Mouse (Mus musculus): ENCODE data around the gene Tctn1. TPM values are rescaled to one million over a fixed set of nuclear protein-coding genes. Genes with fewer than 3 reads are reported as not detected.

The Tctn1 gene
- polyA plus RNA-seq, 1 experiment from 2014 or later: 7.3 TPM

DNA sequence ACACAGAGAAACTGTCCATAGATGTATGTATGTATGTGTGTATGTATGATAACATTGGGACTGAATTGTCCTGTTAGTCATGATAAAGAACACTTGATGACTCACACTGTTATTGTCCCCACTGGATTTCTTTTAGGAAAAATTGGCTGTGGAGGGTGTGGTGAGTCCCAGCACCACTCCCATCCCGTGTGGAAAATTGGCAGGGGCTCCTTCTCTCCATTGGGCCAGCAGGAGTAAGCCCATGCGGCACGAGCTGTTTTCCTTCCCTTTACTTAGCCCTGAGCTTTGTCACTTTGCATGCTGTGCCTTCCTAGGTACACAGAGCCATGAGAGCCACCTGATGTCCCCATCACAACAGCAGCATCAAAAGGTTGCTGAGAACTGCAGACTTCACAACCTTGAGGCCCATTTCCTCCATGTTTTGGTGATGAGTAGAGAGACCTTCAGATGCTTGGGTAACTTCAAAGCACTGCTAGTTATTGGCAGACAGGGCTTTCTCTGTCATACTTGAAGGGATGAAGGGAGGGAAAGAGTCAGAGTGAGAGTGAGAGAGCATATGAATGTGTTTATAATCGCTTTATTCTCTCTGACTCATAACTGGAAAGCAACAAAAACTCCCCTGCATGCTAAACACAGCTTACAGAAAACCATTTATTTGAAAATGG, 24.0 kb upstream of the Tctn1 start:
- no peak overlapping the region for H3K4me2 ChIP-seq (ENCODE audit: low read length)
- peaks cover 21% of the 10 kb centered on the region for H3K4me1 ChIP-seq (ENCODE audit: control insufficient read depth, insufficient read depth, low read length)
- 89% methylated on average over 4 of the region's 4 CpGs for WGBS
- no peaks in the 10 kb centered on the region; the same call in 1 of the 2 replicates for H3K36me3 ChIP-seq (ENCODE audit: control insufficient read depth, insufficient read depth, low read length)
- no peak for ATAC-seq
- no peak overlapping the region for H3K27ac ChIP-seq (ENCODE audit: low read length)
- H3K9ac ChIP-seq (ENCODE audit: low read depth, low read length): no peak overlapping the region
- H3K27me3 ChIP-seq (ENCODE audit: control insufficient read depth, insufficient read depth, low read depth, low read length): no peaks in the 10 kb centered on the region
- H3K4me3 ChIP-seq (ENCODE audit: low read depth, low read length): no peak overlapping the region
- H3K9me3 ChIP-seq (replicated peaks; ENCODE audit: control insufficient read depth, low read length, poor library complexity, severe bottlenecking): no peaks in the 10 kb centered on the region

DNA sequence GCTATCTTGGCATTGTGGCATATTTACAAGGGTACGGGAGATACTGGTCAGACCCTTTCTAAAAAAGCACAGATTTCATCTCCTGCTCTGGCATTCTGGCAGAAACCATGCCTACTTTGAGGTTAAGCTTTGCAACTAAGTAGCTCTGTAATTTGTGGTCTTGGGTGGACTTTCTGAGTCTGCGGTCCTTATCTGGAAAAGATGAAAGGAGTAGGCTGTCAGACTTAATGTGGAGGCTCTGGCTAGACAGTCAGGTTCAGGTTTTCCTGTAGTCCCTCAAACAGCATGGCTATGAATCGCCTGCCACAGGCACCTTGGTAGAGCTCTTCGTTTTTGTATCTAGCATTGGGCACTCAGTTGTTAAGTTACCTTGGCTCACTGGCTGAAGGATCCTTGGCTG, 22.8 kb upstream of the Tctn1 start:
- H3K9ac ChIP-seq (ENCODE audit: low read depth, low read length): no peak overlapping the region
- H3K4me2 ChIP-seq (ENCODE audit: low read length): no peak overlapping the region
- no peak overlapping the region for H3K4me3 ChIP-seq (ENCODE audit: low read depth, low read length)
- no peaks in the 10 kb centered on the region; the same call in 1 of the 2 replicates for H3K36me3 ChIP-seq (ENCODE audit: control insufficient read depth, insufficient read depth, low read length)
- no peak for ATAC-seq
- H3K9me3 ChIP-seq (replicated peaks; ENCODE audit: control insufficient read depth, low read length, poor library complexity, severe bottlenecking): no peaks in the 10 kb centered on the region
- peaks cover 21% of the 10 kb centered on the region for H3K4me1 ChIP-seq (ENCODE audit: control insufficient read depth, insufficient read depth, low read length)
- H3K27ac ChIP-seq (ENCODE audit: low read length): no peak overlapping the region
- no peaks in the 10 kb centered on the region for H3K27me3 ChIP-seq (ENCODE audit: control insufficient read depth, insufficient read depth, low read depth, low read length)
- 96% methylated on average over 4 of the region's 4 CpGs for WGBS

DNA sequence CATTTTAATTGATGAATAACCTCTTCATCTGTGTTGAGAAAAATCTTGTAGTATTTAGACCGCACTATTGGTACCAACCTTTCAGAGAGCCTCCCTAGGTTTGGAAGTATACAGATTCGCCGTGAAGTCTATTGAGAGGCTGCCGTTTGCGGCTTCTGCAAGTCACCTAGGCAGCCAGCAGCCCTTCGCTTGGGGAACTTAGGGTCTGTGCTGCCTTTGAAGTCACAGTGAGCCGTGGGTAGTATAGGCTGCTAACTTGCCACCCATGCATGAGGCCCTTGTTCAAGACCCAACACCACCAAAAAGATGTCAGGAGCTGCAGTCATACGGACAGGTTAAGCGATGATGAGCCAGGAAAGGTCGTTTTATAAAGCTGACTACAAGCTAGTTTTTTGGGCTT, 21.9 kb upstream of the Tctn1 start:
- Histone ChIP-seq H3K27ac (ENCODE audit: low read length) (no peak overlapping the region), H3K4me3 (ENCODE audit: low read depth, low read length) (no peak overlapping the region), H3K27me3 (ENCODE audit: control insufficient read depth, insufficient read depth, low read depth, low read length) (no peaks in the 10 kb centered on the region), H3K36me3 (ENCODE audit: control insufficient read depth, insufficient read depth, low read length) (no peaks in the 10 kb centered on the region; the same call in 1 of the 2 replicates), H3K9me3 (replicated peaks; ENCODE audit: control insufficient read depth, low read length, poor library complexity, severe bottlenecking) (no peaks in the 10 kb centered on the region), H3K9ac (ENCODE audit: low read depth, low read length) (no peak overlapping the region), H3K4me2 (ENCODE audit: low read length) (peak overlapping the region; percentile 99), H3K4me1 (ENCODE audit: control insufficient read depth, insufficient read depth, low read length) (peaks cover 16% of the 10 kb centered on the region)
- ATAC-seq: no peak
- WGBS: 84% methylated on average over 10 of the region's 10 CpGs

DNA sequence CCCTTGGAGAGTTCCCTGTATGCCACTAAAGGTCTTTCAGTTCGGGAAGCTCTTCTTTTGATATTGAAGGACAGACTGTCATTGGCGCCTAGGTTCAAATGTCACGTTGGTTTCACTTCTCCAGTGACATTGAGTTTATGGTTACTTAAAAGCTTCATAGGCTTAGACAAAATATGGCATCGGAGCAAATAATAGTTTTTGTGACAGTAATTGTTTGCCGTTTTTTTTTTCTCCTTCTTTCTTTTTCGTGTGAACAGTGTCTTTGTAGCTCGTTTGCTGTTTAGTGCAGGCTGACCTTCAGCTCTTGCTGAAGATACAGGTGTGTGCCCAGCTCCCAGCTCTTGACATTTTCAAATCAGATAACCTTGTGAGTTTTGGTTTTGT, 21.5 kb upstream of the Tctn1 start:
- Histone ChIP-seq H3K27ac (ENCODE audit: low read length) (no peak overlapping the region), H3K4me3 (ENCODE audit: low read depth, low read length) (peak overlapping the region; percentile 94), H3K9me3 (replicated peaks; ENCODE audit: control insufficient read depth, low read length, poor library complexity, severe bottlenecking) (no peaks in the 10 kb centered on the region), H3K4me2 (ENCODE audit: low read length) (peak overlapping the region; percentile 99), H3K4me1 (ENCODE audit: control insufficient read depth, insufficient read depth, low read length) (peaks cover 16% of the 10 kb centered on the region), H3K36me3 (ENCODE audit: control insufficient read depth, insufficient read depth, low read length) (no peaks in the 10 kb centered on the region; the same call in 1 of the 2 replicates), H3K9ac (ENCODE audit: low read depth, low read length) (peak overlapping the region; percentile 88; the same call in 1 of the 2 replicates), H3K27me3 (ENCODE audit: control insufficient read depth, insufficient read depth, low read depth, low read length) (no peaks in the 10 kb centered on the region)
- no peak for ATAC-seq
- WGBS: 57% methylated on average over 7 of the region's 7 CpGs

DNA sequence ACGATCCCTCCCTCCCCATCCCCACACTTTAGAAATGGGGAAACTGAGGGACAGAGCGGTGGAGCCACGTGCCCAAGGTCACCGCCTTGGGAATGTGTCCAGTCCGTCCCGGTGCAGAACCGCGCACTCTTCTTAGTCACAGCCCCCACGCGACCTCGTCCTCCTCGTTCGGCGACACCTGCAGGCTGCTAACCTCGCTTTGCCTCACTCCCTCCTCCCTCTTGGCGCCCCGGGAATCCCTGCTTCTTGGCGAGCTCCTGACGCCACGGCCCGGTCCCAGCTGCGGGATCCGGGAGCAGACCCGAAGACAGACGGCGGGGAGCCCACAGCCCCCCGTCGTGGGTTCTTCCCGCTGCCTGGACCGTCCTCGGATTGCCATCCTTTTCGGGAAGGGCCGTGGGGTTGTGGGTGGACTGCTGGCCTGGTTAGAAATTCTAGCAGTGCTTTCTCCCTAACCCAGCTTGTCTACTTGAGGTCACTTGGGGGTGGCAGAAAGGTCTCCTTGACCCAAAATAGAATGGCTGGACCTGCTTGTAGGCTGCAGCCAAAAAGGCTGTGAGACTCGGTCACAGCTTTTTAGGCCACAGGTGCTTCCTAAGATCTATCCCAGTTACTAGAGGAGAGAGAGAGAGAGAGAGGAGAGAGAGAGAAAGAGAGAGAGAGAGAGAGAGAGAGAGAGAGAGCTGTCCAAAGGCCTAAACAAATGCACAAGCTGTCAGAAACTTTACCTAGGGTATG, 20.9 kb upstream of the Tctn1 start:
- ATAC-seq: peak; percentile 53
- H3K27me3 ChIP-seq (ENCODE audit: control insufficient read depth, insufficient read depth, low read depth, low read length): no peaks in the 10 kb centered on the region
- peak overlapping the region; percentile 92 for H3K27ac ChIP-seq (ENCODE audit: low read length)
- H3K9me3 ChIP-seq (replicated peaks; ENCODE audit: control insufficient read depth, low read length, poor library complexity, severe bottlenecking): no peaks in the 10 kb centered on the region
- H3K4me3 ChIP-seq (ENCODE audit: low read depth, low read length): peak overlapping the region; percentile 94
- no peaks in the 10 kb centered on the region; the same call in 1 of the 2 replicates for H3K36me3 ChIP-seq (ENCODE audit: control insufficient read depth, insufficient read depth, low read length)
- WGBS: 1% methylated on average over 34 of the region's 34 CpGs
- peak overlapping the region; percentile 88 for H3K9ac ChIP-seq (ENCODE audit: low read depth, low read length)
- peaks cover 16% of the 10 kb centered on the region for H3K4me1 ChIP-seq (ENCODE audit: control insufficient read depth, insufficient read depth, low read length)
- peak overlapping the region; percentile 99 for H3K4me2 ChIP-seq (ENCODE audit: low read length)

DNA sequence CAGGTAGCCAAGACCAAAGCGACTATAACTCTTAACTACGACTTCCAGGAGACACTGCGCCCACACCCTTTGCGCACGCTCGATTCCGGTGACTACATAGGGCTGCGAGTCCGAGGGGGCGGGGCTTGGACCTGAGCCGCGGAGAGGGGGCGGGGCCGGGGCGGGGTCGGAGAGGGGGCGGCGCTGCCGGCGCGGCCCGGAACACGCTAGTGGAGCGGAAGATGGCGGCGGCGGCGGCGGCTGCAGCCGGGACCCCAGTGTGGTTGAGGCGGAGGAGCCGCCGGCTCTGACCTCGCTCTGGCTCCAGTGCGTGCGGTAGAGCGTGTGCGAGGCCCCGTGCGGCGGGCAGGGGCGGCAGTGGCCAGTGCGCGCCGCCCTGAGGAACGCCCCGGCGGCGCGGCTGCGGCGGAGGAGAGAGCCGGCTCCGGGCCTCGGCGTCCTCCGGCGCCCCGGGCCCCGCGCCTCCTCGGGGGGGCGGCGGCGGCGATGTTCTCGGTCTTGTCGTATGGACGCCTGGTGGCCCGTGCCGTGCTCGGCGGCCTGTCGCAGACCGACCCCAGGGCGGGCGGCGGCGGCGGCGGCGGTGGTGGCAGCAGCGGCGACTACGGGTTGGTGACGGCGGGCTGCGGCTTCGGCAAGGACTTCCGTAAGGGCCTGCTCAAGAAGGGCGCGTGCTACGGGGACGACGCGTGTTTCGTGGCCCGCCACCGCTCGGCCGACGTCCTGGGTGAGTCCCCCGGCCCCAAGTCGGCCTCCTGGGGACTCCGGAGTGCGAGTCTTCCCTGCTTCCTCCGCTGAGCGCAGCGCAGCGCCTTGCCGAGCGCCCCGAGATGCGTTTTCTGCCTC, 20.1 kb upstream of the Tctn1 start, which contains the start of gene Pptc7:
TSS of gene Pptc7 (plus strand) at position 183 of the 846 bp plus-strand sequence.
- WGBS: under 1% methylated on average over 68 of the region's 114 CpGs
- H3K27ac ChIP-seq (ENCODE audit: low read length): peak within 1 kb of the TSS; percentile 92
- H3K36me3 ChIP-seq (ENCODE audit: control insufficient read depth, insufficient read depth, low read length): no peaks in the 10 kb centered on the region; the same call in 1 of the 2 replicates
- no peaks in the 10 kb centered on the region for H3K9me3 ChIP-seq (replicated peaks; ENCODE audit: control insufficient read depth, low read length, poor library complexity, severe bottlenecking)
- peak; percentile 96 for ATAC-seq
- H3K4me1 ChIP-seq (ENCODE audit: control insufficient read depth, insufficient read depth, low read length): peaks cover 16% of the 10 kb centered on the region
- H3K27me3 ChIP-seq (ENCODE audit: control insufficient read depth, insufficient read depth, low read depth, low read length): no peaks in the 10 kb centered on the region
- peak within 1 kb of the TSS; percentile 99 for H3K4me2 ChIP-seq (ENCODE audit: low read length)
- peak within 1 kb of the TSS; percentile 94 for H3K4me3 ChIP-seq (ENCODE audit: low read depth, low read length)
- peak within 1 kb of the TSS; percentile 88 for H3K9ac ChIP-seq (ENCODE audit: low read depth, low read length)

DNA sequence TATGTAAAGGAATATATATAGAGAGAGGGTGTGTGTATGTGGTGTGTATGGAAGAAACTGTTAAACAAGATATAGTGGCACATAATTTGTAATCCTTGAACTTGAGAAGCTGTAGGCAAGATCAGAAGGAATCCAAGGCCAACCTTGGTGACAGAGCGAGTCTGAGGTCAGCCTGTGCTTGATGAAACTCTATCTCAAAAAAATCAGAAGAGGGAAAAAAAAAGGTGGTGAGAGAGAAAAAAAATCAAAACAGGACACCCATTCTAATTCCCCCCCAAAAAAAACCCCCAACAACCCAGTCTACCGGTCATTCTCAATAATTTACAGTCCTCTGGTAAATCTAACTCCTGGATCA, 19.5 kb upstream of the Tctn1 start:
- Histone ChIP-seq H3K4me2 (ENCODE audit: low read length) (peak overlapping the region; percentile 30), H3K4me3 (ENCODE audit: low read depth, low read length) (peak overlapping the region; percentile 94), H3K27me3 (ENCODE audit: control insufficient read depth, insufficient read depth, low read depth, low read length) (no peaks in the 10 kb centered on the region), H3K36me3 (ENCODE audit: control insufficient read depth, insufficient read depth, low read length) (no peaks in the 10 kb centered on the region; the same call in 1 of the 2 replicates), H3K27ac (ENCODE audit: low read length) (no peak overlapping the region), H3K9ac (ENCODE audit: low read depth, low read length) (no peak overlapping the region), H3K4me1 (ENCODE audit: control insufficient read depth, insufficient read depth, low read length) (peaks cover 16% of the 10 kb centered on the region), H3K9me3 (replicated peaks; ENCODE audit: control insufficient read depth, low read length, poor library complexity, severe bottlenecking) (no peaks in the 10 kb centered on the region)
- 25% methylated on average over 2 of the region's 2 CpGs for WGBS
- ATAC-seq: no peak

DNA sequence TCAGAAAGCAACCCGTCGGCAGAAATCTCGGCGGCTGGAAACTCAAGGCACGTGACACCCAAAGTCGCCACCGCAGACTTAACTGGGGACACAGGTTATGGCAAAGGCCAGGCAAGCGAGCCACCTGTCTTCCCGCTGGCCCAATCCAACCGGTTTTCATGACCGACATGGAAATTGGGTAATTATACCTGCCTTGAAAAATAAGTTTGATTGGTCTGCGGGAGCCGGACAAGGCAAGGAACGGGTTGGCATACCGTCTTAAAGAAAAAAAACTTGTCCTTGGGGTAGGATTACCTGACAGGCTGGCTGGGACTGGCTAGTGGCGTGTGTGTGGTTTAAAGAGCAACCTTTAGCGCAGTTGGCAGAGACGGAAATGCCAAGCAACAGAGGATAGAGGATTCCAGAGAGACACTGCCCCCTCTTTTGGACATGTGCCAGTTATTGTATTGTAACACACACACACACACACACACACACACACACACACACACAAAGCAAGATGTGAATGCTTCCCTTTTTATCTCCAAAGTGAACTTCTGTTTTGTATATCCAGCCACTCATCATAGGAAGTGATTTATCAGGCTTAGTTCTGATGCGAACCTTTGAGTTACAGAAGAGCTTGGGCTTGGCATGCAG, 16.7 kb upstream of the Tctn1 start:
- Histone ChIP-seq H3K4me1 (ENCODE audit: control insufficient read depth, insufficient read depth, low read length) (peaks cover 9% of the 10 kb centered on the region), H3K9ac (ENCODE audit: low read depth, low read length) (no peak overlapping the region), H3K4me3 (ENCODE audit: low read depth, low read length) (no peak overlapping the region), H3K36me3 (ENCODE audit: control insufficient read depth, insufficient read depth, low read length) (no peaks in the 10 kb centered on the region), H3K9me3 (replicated peaks; ENCODE audit: control insufficient read depth, low read length, poor library complexity, severe bottlenecking) (no peaks in the 10 kb centered on the region), H3K4me2 (ENCODE audit: low read length) (no peak overlapping the region), H3K27ac (ENCODE audit: low read length) (no peak overlapping the region), H3K27me3 (ENCODE audit: control insufficient read depth, insufficient read depth, low read depth, low read length) (no peaks in the 10 kb centered on the region)
- no peak for ATAC-seq
- 46% methylated on average over 19 of the region's 19 CpGs for WGBS
